Mouse (Mus musculus) Muller cell, postnatal 12 days (primary cell): Measurements from ENCODE around the gene Eif3b.

Experiments
- DNase-seq: peaks from one replicate; pipeline ENCODE4 v3.0.0-alpha.2; 2015; ENCODE audit errors: inconsistent ontology term

The Eif3b gene

GRCm38 (mm10) chr5:140472336-140472735 lies 53.2 kb downstream of the Eif3b start:
- no peak for DNase-seq

- DNase-seq = no peak
Measured at GRCm38 (mm10) chr5:140481458-140481857, 62.3 kb downstream of the Eif3b start.

GRCm38 (mm10) chr5:140491142-140491541 lies 72.0 kb downstream of the Eif3b start:
- DNase-seq = no peak

DNA sequence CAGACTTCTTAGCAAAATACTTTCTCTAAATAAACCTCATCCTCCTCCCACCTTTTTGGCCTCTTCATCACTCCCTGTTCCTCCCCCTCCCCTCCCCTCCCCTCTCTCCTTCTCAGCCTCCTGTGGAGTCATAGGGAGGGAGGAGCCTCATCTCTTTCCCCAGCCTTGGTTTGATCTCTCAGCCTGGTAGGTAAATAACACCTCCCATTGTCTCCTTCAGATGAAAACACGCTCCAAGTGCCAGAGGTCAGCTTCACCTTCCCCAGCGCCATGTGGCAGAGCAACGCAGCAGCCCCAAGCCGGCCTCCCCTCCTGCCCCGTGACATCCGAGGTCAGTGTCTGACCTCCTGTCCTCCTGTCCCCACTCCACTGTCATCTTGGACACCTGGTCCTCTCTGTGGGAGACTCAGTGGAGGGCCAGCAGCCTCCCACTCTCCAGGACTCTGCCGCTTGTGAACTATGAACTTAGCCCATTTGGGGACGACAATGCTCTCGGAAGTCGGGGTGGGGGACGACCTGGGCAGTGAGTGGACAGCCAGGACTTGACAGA lies 73.6 kb downstream of the Eif3b start:
- DNase-seq = no peak
